Mouse (Mus musculus) cerebellum, adult 2 months (tissue): ENCODE data around the gene Olfr314.

Experiments used
- CTCF ChIP-seq: fragments of 200-500 bp; IDR thresholded peaks from 2 replicates; pipeline ENCODE4 v1.5.1; 2011; ENCODE audit warnings: low read depth, mild to moderate bottlenecking, control low read depth, low read length, moderate library complexity, borderline replicate concordance; ENCODE audit not compliant: insufficient read depth
- POLR2A ChIP-seq: fragments of 200-500 bp; IDR thresholded peaks from 2 replicates; pipeline ENCODE4 v1.6.1; 2011; ENCODE audit warnings: low read length, control low read depth, borderline replicate concordance; ENCODE audit not compliant: insufficient read depth

DNA sequence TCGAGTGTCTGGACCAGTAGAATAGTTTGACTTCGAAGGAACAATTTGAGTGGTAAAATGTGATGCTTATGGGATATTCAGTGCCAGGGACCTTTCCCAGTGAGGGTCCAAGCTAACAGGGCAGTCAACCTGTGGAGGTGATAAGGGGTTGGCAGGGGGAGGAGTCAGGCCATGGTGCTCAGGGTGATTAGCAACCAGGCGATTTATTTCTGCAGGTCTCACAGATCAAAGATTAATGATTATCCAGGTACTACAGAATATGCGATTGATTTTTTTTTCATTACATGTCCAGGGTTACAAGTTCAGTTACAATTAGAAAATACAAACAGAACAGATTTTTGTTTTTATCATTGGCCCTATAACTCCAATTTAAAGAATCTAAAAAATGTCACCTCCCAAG is 21.1 kb downstream of the Olfr314 start:
- no peak for TF ChIP-seq CTCF
- TF ChIP-seq POLR2A, result no peak
